Mouse (Mus musculus) gastrocnemius, adult 18-20 months (tissue): ENCODE measurements around the gene Sphkap. TPM values are rescaled to one million over a fixed set of nuclear protein-coding genes. Genes with fewer than 3 reads are reported as not detected.

Experiments
- DNase-seq: peaks from one replicate; pipeline ENCODE4 v3.0.0; 2021; ENCODE audit warnings: low spot score
- long read RNA-seq, 2 experiments: library from polyadenylated mRNA; stranded (forward); transcript quantifications; one replicate each; pipeline ENCODE4 v2.0.0; 2021
- total RNA-seq, 2 experiments: library from RNA; stranded (reverse); gene quantifications; 2 replicates each; pipeline ENCODE4 v1.2.3; 2021

The Sphkap gene
- total RNA-seq = under 1 TPM; 0.50 TPM
- long read RNA-seq, experiment 1 = 0 reads
- long read RNA-seq, experiment 2 = 0 reads

DNA sequence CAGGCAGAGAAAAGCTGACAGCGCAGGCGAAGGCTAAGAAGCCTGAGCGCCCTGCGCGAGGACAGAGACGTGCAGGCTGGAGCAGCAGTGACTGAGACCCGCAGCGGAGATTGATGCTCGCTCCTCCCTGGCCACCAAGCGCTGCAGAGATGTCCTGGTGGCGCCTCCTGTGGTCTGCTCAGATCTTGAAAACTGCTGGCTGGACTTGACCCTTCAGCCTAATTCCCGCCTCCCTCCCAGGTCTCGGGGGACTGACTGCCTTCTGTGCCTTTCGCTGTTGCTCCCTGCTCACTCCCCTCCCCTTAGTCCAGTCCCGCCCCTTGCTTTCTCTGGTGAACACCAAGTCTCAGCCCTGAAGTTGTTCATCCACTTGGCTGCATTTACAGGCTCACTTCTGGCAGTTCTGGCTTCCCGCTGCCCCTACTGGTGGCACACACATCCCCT is at the start of gene Sphkap:
Gene Sphkap, minus strand, starts transcription at position 180 of the 444 bp plus-strand sequence.
- DNase-seq = peak; percentile 47

DNA sequence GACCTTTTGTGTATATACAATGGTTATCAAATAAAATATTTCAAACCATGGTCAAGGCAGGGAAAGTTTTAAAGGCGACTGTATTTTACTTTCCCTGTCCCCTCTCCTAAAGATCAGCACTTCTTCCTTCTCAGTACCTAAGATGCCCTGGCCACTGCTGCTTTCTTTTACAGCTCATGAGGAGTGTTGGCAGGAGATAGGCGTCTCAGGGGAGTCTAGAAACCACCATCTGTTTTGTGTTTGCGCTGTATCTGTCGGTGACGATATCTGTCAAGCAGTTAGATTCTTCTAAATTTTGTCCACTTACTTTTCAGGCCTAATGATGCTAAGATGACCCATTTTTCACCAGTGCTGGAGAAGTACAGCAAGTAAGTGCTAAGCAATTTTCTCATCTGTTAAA is 43.3 kb upstream of the Sphkap start:
- peak; percentile 1 for DNase-seq

DNA sequence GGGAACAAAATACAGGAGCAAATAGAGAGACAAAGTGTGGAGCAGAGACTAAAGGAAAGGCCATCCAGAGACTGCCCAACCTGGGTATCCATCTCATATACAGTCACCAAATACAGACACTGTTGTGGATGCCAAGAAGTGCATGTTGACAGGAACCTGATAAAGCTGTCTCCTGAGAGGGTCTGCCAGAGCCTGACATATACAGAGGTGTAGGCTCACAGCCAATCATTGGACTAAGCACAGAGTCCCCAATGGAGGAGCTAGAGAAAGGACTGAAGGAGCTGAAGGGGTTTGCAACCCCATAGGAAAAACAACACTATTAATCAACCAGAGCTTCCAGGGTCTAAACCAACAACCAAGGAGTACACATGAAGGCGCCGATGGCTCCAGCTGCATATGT is 32.4 kb upstream of the Sphkap start:
- no peak for DNase-seq

DNA sequence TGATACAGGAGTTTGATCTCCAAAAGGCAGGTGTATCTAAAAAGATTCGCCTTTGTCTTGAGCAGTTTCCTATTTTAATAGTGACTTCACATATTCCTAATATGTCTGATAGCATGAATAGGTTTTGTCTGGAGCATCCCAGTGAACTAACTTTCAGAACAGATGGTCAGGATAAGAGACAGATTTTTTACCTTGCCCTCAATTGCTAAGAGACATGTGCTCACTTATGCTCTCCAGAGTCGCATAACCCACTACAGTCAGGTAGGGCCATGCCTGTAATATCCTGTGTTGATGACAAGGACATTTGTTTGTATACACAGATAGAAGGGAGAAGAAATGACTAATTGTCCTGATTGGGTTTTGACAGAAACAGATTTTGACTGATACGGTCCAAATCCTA is 25.9 kb upstream of the Sphkap start:
- no peak for DNase-seq

DNA sequence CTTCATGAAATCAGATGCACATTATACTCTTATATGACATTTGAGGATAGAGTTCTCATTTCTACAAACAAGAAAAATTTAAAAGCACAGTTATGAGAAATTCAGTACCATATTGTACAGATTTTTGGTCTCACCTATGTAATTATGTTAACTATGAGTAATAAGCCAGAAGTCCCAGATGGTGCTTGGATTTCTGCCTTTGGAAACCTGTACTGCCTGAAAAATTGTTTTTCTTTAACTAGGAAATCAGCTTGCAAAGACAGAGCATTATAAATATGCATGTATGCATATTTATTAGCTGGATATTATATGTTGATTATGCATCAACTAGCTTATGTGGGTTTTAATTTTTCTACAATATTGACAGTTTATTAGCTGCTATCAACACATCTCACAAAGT is 21.9 kb upstream of the Sphkap start:
- DNase-seq = no peak

DNA sequence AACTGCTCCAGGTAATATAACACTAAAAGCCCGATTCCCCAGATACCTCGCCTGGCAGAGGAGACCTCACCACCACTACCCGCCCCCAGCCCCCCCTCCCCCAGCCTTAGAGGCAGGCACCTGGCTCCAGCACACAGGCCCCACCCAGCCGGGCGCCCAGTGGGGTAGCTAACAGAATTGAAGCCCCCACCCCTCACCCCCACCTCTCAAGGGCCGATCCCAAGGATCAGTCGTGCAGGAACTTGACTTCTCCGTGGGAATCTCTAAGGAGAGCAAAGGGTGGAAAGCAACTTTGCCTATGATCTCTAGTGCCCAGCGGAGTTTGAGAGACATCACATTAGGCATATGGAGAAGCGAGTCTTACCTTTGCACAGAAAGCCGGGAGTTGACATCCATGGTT is 384 bp downstream of the Sphkap start:
- no peak for DNase-seq

DNA sequence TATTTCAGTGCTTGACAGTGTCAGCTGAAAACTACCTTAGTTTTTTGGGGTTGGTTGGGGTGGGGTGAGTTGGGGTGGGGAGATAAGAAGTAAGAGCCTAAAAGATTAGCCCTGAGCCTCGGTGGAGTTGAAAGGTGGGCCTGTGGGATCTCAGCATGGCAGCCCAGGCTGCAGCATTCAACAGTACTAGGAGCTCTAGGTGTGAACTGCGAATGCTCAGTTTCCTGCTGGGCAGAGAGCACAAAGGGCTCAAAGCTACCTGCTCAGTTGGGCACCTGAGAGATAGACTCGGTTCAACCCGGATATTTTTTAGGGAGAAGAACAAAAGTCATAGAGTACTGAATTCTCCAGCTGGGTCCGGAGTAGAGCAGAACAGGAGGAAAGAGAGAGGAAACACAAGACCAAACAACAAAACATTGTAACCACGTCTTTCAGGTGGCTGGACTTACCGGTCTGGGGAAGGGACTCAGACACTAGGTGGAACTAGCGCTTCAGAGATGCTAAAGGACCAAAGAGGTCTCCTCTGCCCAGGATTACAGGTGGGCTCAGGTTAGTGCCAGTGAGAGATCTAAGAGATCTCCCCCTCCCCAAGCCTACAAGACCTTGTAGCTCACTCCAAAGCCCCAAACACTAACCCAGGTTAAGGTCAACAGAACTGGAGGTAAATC is 984 bp downstream of the Sphkap start:
- no peak for DNase-seq

DNA sequence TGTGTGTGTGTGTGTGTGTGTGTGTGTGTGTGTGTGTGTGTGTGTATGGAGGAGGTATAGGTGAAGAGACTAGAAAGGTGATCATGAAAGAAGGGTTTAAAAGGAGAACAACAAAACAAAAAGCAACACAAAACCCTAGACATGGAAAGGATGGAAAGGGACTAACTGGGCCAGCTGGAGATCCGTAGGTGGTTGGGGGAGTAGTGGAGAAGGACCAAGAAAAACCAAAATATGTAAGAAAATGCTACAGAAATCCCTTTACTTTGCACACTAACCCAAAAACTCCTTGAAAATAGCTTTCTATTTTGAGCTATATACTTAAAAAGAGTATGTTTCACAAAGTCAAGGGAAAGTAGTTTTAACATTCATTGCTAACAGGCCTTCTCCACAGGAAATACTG is 6.9 kb downstream of the Sphkap start:
- DNase-seq = no peak

DNA sequence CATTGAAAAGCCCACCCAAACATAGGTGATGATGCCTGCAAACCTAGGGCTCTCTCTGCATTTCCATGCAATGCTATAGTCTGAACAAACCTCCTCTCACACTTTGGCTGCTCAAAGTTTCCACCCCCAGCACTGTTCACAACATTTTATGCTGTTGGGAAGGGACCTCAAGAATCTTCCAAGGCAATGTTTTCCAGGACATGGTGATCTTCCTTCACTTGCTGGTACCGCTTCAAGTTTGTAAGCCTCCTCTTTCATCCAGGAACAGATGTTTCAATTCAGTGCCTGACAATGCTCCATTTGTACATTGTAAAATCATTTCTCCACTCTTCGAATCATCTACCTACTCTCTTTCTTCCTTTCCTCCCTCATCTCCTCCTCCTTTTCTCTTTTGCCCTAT is 11.7 kb downstream of the Sphkap start:
- no peak for DNase-seq

DNA sequence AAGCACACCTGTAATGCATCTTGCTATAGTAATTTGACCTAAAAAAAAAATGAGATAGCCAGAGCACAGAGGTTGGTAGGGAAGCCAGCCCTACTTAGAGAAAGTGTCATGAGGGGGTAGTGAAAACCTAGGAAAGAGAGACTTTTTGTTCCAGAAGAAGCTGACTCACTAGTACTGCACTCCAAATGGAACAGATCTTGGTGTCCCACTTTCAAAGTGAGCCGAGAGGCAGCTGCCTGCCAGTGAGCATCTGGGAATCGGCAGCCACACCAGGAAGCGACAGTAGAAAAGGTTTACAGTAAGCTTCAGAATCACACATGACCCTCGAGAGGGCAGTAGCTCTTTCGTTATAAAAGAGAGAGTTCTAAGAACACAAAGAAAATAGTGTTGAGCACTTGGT is 12.4 kb downstream of the Sphkap start:
- peak; percentile 12 for DNase-seq

DNA sequence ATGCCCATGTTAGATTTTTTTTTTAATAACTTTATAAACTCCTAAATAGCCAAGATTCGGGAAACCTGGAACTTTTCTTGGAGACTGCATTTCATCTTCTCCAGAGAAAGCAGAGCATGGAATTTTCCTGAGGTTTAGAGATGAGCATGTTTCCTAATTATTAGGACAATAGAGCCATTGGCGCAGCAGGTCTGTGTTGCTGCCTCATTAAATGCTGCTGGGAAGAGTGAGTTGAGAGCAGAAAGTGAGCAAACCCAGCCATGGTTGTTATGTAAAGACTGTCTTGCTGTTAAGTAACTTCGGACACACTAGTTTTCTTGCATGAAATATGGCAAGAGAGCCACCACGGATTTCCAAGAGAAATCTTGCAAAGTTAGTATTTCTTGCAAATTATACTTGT is 18.6 kb downstream of the Sphkap start:
- DNase-seq = no peak

DNA sequence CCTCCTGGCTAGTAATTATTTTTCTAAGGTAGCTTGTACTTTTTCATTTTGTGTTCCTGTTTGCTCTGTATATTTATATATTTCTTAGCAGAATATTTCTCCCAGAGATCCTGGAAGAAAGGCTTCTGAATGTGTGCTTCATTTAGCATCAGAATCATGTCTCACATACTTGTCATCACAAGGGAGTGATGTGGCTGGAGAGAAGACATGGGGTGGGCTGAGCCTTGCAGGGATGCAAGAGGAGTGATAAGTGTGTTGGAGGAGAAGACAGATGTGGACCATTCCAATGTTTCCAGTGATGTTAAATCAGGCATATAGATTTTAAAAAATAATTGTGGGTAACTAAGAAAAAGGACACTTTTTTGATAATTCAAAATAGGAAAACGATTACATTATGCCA is 30.6 kb downstream of the Sphkap start:
- DNase-seq = no peak

DNA sequence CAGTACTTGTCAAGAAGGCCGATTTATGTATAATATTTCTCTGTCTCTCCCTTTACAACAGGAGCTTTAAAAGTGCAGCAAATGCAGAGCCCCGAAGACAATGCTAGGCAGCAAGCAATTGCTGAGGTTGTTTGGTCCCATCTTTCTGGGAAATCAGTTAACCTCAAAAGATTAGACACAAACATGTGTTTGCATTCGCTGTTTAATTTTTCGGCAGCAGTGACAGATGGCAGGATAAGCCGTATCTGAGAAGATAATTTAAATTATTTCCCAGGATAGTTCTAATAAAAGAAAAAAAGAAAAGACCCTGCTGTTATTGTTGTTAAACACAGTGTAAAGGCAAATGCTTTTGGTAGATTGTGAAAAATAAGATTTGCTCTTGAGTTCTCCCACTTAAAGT is 41.5 kb downstream of the Sphkap start:
- DNase-seq = no peak

DNA sequence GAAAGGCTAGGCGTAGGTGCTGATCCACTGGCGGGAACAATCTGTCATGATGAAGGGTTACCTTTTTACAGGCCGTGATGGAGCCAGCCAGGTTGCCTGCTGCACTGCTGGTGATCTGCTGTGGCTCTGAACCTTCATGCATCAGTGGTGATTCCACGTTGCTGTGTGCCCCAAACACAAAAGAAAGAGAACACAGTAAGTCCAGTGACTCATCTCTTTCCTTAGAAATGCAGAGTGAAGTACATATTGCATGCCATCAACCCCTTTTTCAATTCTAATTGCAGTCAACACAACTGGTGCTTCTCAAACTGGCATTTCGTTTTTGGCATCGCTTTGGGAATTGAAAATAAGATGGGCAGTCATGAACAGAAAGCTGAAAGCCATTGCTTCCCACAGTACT is 45.8 kb downstream of the Sphkap start:
- no peak for DNase-seq

DNA sequence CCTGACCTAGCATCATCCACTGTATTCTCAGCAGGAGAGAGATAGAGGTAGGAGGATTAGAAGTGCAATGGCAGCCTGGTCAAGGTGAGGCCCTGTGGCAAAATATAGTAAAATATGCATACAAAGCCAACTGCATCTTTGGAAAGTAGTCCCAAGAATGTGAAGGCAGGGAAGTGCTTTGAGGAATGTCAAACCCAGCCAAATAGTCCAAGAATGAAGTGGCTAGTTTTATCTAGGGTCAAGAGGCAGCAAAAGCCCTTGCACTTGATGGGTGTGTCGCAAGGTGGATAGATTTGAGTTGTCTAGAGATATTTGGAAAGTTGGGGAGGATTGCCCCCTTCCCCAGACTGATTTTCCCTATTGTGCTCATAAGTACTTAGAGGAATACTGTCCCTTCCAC is 61.5 kb downstream of the Sphkap start:
- no peak for DNase-seq

DNA sequence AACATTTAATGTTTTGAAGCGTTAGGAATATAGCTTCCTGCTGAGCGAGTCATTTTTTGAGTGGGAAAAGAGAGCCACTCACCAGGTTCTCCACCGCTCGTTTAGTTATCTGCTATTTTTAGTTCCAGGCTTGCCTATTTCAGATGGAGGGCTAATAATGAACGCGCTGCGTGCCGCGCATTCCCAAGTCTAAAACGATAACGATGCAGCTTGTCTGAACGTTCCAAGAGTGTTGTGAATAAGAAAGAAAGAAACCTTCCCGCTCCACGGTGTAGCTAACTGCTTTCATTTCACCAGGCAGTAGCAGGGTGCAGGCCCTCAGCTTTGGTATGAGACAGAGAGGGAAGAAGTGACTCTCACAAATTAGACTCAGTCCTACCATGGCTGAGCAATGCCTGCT is 62.4 kb downstream of the Sphkap start:
- DNase-seq = no peak

DNA sequence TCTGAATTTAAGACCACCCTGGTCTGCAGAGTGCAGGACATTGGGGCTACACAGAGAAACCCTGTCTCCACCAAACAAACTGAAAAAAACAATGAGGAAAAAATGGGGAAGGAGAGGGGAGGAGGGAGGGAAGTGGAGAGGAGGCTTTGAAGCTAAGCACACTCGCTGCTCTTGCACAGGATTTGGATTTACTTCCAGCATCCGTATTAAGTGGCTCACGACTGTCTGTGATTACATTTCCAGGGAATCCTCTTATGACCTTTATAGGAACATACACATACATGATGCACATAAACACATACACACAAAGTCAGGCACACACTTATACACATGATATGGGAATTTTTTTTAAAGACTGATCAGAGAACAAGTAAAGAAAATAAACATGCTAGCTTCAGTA is 62.9 kb downstream of the Sphkap start:
- DNase-seq = no peak

DNA sequence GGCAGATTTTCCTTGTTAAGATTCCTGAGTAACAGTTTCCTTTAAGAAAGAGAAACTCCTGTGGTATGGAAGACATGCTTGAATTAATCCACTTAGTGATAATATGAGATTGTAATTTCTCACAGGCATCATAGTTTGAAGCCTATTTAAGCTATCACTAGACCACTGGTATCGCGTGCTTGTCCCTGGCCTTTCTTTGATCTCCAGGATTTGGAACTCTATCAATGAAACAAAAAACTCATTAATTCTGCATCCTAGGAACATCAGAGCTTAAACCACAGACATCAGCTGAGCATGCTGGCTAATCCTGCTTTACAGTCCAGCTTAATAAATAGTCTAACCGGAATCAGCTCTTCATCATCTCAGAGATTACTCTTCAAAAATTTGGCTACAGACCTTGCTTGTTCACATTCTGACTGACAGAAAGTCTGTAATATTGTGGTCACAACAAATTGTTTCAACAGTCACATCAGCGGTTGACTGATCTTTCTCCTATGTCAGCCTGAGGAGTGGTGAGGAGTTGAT is 65.2 kb downstream of the Sphkap start:
- DNase-seq = no peak

DNA sequence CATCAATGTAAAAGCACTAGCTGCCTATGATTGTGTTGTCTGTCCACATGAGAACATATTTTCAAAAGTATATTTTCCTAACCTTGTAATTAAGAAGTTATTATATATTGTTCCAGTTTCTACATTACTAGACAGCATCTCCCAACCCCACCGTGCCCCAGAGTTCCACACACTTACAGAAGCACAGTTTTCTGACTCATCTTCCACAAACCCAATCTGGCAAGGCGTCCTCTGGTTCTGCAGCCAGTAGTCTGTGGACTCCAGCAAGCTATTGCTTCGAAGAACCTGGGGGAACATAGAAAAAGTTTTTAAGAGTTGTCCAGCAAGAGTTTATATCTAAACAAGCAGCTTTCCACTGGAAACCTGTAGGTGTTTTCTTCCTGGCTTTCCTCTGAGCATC is 68.6 kb downstream of the Sphkap start:
- DNase-seq = no peak

DNA sequence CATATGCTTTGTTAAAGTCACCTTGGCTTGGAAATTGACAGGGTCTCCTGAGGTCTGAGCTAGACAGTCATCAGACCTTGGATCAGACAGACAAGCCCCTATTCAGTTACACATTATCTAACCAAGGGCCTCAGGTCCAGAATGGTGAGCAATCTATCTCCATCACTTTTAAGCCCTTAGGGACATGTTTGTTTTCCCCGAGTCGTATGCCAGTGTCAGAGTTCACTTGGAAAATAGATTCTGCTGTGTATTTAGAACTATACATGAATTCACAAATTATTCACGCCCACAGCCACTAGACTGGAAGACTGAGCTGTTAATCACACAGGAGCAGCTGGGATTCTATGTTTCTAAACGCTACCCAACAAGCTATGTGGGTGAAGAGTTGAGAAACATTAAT is 91.1 kb downstream of the Sphkap start:
- no peak for DNase-seq

DNA sequence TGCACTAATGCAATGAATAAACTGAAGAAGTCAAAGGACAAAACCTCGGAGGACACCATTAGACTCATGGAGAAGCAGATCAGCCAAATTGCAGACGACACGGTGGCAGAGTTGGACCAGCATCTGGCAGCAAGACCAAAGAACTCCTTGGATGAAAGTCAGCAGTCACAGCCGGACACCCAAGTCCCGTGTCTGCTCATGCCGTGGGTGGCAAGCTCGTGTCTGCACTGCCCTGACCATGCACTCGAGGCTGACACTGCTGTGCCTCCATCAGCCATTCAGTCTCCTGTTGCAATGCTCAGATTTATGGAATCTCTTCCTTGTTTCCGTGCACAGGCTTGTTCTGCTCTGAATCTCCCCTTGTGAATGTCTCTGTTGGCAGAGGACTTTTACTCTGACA is 92.9 kb downstream of the Sphkap start:
- DNase-seq = no peak

DNA sequence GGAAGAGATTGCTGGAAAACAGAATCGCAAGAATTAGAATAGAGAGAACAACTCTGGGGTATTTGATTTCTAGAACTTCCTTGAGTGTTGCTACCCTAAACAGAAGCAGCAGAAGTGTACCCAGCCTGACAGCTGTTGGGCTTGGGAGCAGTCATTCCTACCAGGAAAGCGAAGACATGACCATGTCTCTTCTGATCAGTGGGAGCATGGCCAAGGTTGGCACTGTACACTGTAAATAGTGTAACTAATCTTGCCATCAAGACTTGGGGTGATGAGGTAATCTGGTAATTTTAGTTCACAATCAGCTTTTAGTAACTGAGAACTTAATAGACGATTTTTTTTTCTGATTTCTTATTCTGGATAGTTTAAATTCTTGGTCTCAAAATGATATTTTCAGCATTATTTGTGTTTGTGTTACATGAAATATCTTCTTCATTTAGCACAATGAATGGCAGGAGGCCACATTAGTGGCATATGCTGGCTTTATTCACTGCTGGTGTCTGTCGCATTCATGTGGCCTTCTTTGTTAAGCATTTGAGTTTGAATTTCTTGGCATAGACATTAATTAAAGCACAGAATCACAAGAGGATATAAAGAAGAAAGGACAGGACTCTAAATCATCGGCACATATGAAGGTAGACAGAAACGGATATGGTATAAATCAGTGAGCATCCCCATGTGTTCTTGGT is 96.2 kb downstream of the Sphkap start:
- no peak for DNase-seq
